Mouse (Mus musculus) stomach, postnatal 0 days (tissue): ENCODE data around the gene Insyn1. TPM values are rescaled to one million over a fixed set of nuclear protein-coding genes. Genes with fewer than 3 reads are reported as not detected.

Experiments used
- ATAC-seq: fragments of 200-750 bp; cut with Nextera tagmentation; 2 replicates; pipeline ENCODE4 v1.8.0; 2017; ENCODE audit not compliant: low FRiP score, low TSS enrichment
- DNase-seq: peaks from one replicate; pipeline ENCODE4 v3.0.0-alpha.2; 2016; ENCODE audit warnings: low spot score
- H3K27ac ChIP-seq: fragments of 300-500 bp; sonication (generic); replicated peaks from 2 replicates; pipeline ENCODE4 v1.5.1; 2014; ENCODE audit warnings: mild to moderate bottlenecking, control low read depth
- H3K27me3 ChIP-seq: fragments of 300-500 bp; sonication (generic); 2 replicates; pipeline ENCODE4 v1.6.1; 2014; ENCODE audit warnings: low read length; ENCODE audit not compliant: control insufficient read depth, insufficient read depth
- H3K36me3 ChIP-seq: fragments of 300-500 bp; sonication (generic); 2 replicates; pipeline ENCODE4 v1.6.1; 2014; ENCODE audit warnings: low read length, mixed read lengths; ENCODE audit not compliant: control insufficient read depth, insufficient read depth
- H3K4me1 ChIP-seq: fragments of 300-500 bp; sonication (generic); replicated peaks from 2 replicates; pipeline ENCODE4 v1.6.1; 2014; ENCODE audit warnings: antibody characterized with exemption; ENCODE audit not compliant: control insufficient read depth, insufficient read depth
- H3K4me2 ChIP-seq: fragments of 300-500 bp; sonication (generic); replicated peaks from 2 replicates; pipeline ENCODE4 v1.6.1; 2014; ENCODE audit warnings: low read depth, mild to moderate bottlenecking, control low read depth, moderate library complexity
- H3K4me3 ChIP-seq: fragments of 300-500 bp; sonication (generic); 2 replicates; pipeline ENCODE4 v1.5.1; 2014; ENCODE audit warnings: low read depth, low read length, control low read depth
- H3K9ac ChIP-seq: fragments of 300-500 bp; sonication (generic); 2 replicates; pipeline ENCODE4 v1.6.1; 2014; ENCODE audit warnings: mild to moderate bottlenecking, low read length, control low read depth, mixed read lengths
- H3K9me3 ChIP-seq: fragments of 300-500 bp; sonication (generic); 2 replicates; pipeline ENCODE4 v1.6.1; 2016; ENCODE audit warnings: low read length; ENCODE audit not compliant: control insufficient read depth
- CTCF ChIP-seq: IDR thresholded peaks from 2 replicates; pipeline ENCODE4 v1.5.1; 2016; ENCODE audit warnings: antibody characterized with exemption, low read depth, mild to moderate bottlenecking, moderate library complexity
- EP300 ChIP-seq: optimal IDR thresholded peaks from 2 replicates; pipeline ENCODE3; 2016; ENCODE audit warnings: antibody characterized with exemption
- WGBS: fragments of 180-500 bp; shearing (Covaris S2); extraction: QIAGEN DNeasy Blood & Tissue Kit; methylation state at CpG from one replicate; pipeline ENCODE4 v1.1.7; 2014; 5-methylcytosine and 5-hydroxymethylcytosine counted together
- polyA plus RNA-seq: library from polyadenylated mRNA; unstranded; fragments of >200 nt; fragmentation: Nextera tagmentation; extraction: Ambion mirVana; gene quantifications from 2 replicates; pipeline ENCODE4 v1.2.1, GENCODE M21; 2015

Gene Insyn1
- polyA plus RNA-seq, 1 experiment from 2014 or later: 0.58 TPM

DNA sequence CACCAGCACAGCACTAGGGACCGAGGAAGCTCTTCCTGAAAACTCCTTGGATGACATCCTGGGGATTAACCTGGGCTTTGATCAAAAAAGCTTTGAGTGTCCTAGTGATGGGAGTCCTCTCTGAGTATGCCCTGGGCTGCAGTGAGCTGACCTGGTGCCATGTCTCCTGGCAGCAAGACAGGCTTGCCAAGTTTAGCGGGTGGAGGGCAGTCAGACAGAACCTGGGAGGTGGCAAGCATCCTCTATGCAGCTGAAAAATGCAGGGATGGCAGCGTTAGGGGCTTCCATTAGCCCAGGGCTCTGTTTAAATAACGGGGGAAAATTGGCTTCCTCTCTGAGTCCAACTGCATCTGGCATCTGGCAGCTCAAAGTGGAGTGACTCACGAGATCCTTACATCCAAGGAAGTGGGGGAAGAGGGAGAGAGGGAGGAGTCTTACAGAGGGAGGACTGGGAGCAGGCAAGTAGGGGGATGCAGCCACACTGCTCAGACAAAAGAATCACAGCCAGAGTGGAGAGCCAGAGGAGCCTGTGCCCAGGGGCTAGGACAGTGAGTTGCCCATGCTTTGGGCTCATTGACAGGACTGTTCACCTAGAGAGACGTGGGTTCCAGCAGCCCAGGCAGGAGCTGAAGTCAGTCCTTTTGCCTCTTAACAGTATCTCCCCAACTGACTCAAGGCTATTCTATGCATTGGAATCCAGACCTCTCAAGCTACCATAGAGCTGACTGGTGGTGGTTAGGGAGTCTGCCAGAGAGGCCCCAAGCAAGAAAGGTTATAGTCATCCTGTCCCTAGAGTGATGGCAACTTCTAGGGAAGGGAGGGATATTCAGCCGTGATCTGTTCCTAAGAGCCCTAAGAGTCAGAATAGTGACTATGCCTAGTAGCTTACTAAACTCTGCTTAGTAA, 46.0 kb upstream of the Insyn1 start:
- ATAC-seq: peak; percentile 40; the same call in 1 of the 2 replicates
- H3K9ac ChIP-seq: no peak overlapping the region; the same call in 1 of the 2 replicates
- H3K27me3 ChIP-seq: no peaks in the 10 kb centered on the region
- no peak overlapping the region for H3K4me3 ChIP-seq
- H3K4me1 ChIP-seq: peaks cover 7% of the 10 kb centered on the region; the same call in 1 of the 2 replicates
- no peaks in the 10 kb centered on the region for H3K36me3 ChIP-seq
- H3K9me3 ChIP-seq: no peaks in the 10 kb centered on the region
- DNase-seq: no peak
- TF ChIP-seq CTCF (no peak), EP300 (no peak)
- no peak overlapping the region for H3K4me2 ChIP-seq
- 36% methylated on average over 7 of the region's 7 CpGs for WGBS
- no peak overlapping the region for H3K27ac ChIP-seq

DNA sequence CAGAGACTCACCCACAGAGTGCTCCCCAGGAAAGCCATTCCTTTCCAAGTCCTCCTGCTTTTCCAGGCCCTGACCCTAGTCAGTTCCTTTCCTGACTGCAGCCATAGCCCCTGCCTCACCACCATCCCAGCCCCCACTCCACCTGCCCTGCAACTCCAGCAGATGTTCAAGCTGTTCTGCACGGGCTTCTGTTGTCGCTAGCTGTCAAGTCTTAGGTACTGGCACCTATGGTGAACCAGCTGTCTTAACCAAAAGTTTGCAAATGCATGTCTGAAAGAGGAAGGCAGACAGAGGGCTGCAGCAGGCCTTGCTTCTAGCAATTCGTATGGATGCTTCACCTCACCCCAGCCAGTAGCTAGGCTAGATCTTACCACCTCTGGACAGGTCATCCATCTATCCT, 45.3 kb upstream of the Insyn1 start:
- TF ChIP-seq CTCF: no peak
- no peak for TF ChIP-seq EP300
- Histone ChIP-seq H3K27me3 (no peaks in the 10 kb centered on the region), H3K4me1 (peaks cover 7% of the 10 kb centered on the region; the same call in 1 of the 2 replicates), H3K36me3 (no peaks in the 10 kb centered on the region), H3K4me3 (no peak overlapping the region), H3K9me3 (no peaks in the 10 kb centered on the region), H3K27ac (no peak overlapping the region), H3K4me2 (no peak overlapping the region), H3K9ac (no peak overlapping the region)
- 83% methylated on average over 3 of the region's 3 CpGs for whole genome bisulfite sequencing
- ATAC-seq (no peak), DNase-seq (no peak)

DNA sequence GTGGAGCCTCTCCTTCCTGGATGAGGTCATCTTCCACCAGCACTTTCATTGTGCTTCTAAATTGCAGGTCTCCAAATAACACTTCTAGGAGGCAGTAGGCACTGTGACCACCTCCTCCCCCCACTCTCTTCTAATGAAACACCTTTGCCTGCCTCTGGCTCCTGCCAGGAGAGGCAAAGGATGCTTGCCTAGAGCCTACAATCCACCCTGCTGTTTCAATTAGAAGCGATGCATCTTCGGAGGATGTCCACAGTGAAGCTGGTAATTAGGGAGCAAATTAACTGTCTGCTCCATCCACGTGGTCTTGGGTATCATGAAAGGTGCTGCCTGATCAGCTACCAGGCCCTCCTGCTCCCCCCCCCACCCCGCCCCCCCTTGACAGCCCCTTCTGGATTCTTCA, 41.6 kb upstream of the Insyn1 start:
- Histone ChIP-seq H3K27ac (no peak overlapping the region), H3K4me3 (no peak overlapping the region), H3K9ac (no peak overlapping the region), H3K9me3 (no peaks in the 10 kb centered on the region), H3K27me3 (no peaks in the 10 kb centered on the region), H3K36me3 (no peaks in the 10 kb centered on the region), H3K4me2 (no peak overlapping the region), H3K4me1 (peaks cover 4% of the 10 kb centered on the region; the same call in 1 of the 2 replicates)
- WGBS: 43% methylated on average over 4 of the region's 4 CpGs
- DNase-seq: no peak
- TF ChIP-seq EP300 (no peak), CTCF (no peak)
- no peak for ATAC-seq

DNA sequence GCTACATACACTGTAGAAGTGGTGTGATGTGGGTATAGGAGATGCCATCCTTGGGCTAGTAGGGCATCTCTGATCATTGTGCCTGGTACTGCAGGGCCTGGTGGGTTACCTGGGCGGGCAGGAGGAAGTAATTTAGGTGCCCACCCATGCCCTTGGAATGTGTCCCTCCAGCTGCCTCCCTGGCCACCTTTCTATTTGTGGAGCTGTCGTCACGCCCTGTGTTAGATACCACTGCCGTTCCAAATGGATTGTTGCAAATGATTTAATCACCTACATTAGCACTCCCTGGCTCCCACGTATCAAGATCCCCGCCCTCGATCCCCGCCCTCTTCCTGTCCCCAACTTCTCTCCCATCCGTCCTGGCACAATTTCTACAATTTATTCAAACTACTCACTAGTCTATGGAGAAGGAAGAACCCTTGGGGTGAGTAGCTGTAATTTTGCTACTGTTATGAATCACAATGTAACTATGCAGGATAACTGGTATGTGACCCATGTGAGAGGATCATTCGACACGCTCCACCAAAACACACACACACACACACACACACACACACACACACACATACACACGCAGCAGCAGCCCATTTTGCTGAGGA, 40.3 kb upstream of the Insyn1 start:
- no peaks in the 10 kb centered on the region for H3K36me3 ChIP-seq
- no peak for ATAC-seq
- H3K27me3 ChIP-seq: no peaks in the 10 kb centered on the region
- H3K27ac ChIP-seq: no peak overlapping the region
- H3K9ac ChIP-seq: no peak overlapping the region
- DNase-seq: no peak
- 52% methylated on average over 12 of the region's 12 CpGs for WGBS
- TF ChIP-seq EP300: no peak
- TF ChIP-seq CTCF: no peak
- H3K4me1 ChIP-seq: no peaks in the 10 kb centered on the region
- no peak overlapping the region for H3K4me2 ChIP-seq
- H3K4me3 ChIP-seq: no peak overlapping the region
- H3K9me3 ChIP-seq: no peaks in the 10 kb centered on the region

DNA sequence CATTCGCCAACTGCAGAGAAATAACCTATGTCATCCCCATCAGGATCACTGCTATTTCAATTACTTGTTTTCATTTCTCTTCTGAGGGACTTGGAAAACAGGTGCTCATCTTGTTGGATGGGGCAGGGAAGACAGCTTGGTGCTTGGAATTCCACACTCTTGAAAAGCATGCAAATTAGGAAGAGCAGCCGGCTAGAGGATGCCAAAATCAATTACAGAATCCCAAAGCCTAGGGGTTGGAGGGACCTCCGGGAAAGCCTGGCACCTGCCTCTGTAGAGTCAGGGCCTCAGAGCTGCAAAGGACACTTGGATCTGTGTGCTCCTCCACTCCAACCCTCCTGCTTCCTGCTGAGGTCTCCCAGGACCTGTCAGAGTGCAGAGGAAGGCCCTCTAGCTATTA, 38.9 kb upstream of the Insyn1 start:
- Histone ChIP-seq H3K4me1 (no peaks in the 10 kb centered on the region), H3K9me3 (no peaks in the 10 kb centered on the region), H3K4me2 (no peak overlapping the region), H3K27me3 (no peaks in the 10 kb centered on the region), H3K27ac (no peak overlapping the region), H3K9ac (no peak overlapping the region), H3K4me3 (no peak overlapping the region), H3K36me3 (no peaks in the 10 kb centered on the region)
- 62% methylated on average over 3 of the region's 3 CpGs for WGBS
- TF ChIP-seq CTCF: no peak
- no peak for TF ChIP-seq EP300
- ATAC-seq: no peak
- no peak for DNase-seq
